Mouse (Mus musculus): ENCODE measurements around the gene Olfr134.
"Not testable (repeated sequence)": the region's sequence is repeated elsewhere in the genome, so short reads cannot be mapped to it uniquely, and the experiment has no call there.

The Olfr134 gene

DNA sequence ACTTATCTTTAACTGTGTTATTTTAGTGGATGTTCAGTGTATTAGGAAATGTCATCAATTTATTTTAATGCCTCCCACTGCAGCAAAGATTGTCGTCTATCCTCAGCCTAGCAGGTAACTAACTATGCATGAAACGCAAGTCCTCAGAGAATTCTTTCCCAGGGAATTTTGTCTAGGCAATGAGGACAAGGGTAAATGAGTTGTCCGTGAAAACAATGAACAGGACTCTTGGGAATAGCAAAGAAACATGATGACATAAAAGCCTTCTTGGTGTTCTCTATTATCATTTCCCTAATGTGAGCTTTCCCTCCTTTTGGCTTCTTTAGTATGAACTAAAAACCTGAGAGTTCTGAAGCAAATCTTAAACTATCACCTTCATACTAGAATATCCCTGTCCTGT lies at the start of gene Olfr134:
Gene Olfr134 (plus strand): TSS at position 301 of the 400 bp plus-strand sequence.
- DNase-seq (ENCODE audit: low spot score), result no peak

DNA sequence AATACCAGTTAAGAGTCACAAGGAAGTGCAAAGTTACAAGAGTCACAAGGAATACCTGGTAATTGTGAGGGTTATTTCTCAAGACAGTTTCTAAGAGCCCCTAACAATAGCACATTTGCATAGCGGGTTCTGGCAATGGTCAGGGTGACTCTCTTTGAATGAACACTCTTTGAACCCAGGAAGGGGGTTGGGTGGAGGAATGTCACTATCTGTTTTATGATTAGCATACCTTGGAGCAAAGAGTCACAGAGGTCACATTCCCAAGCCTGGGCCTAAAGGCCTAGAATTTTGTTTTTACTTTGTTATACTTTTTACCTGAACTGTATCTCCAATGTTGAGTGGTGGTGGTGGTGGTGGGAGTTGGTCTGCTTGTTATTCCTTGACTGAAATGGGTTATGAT lies 47.0 kb upstream of the Olfr134 start:
- not testable (repeated sequence) for DNase-seq (ENCODE audit: low spot score)

DNA sequence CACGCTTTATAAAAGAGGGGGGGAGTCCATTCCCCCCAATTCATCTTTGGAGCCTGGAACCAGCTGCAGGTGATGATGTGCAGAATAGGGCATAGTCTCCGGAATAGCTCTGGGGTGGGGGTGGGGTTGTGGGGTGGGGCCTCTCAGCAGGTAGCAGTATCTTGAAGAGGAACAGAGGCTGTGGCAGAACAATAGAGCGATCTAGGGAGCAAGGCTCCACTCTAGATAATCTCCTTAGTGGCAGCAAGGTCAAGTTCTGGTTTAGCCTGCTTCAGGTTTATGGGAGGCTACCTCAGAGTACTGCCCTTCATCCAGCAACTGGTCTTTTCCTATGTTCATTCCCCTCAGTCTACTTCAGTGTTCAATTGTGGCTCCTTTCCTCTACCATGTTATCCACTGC lies 45.8 kb upstream of the Olfr134 start:
- DNase-seq (ENCODE audit: low spot score), result not testable (repeated sequence)

DNA sequence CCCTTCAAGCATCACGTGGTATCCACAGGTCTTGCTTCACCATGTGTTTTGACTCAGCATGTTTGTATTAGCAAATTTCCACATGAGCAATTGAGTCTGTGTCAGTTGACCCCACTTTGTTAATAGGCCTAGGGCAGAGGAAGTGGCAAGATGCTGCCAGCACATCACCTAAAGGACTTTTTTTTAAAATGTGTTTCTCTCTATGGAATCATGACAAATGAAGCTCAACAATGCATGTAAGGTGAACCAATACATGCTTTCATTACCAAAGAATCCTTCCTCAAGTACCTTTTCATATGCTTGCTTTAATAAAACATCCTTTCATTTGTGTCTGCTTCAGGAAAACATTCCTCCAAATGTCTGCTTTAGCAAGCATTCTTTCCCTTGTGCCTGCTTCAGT lies 36.8 kb upstream of the Olfr134 start, which contains the start of gene Olfr132:
Gene Olfr132 (minus strand): TSS at position 101 of the 400 bp plus-strand sequence.
- no peak for DNase-seq (ENCODE audit: low spot score)

DNA sequence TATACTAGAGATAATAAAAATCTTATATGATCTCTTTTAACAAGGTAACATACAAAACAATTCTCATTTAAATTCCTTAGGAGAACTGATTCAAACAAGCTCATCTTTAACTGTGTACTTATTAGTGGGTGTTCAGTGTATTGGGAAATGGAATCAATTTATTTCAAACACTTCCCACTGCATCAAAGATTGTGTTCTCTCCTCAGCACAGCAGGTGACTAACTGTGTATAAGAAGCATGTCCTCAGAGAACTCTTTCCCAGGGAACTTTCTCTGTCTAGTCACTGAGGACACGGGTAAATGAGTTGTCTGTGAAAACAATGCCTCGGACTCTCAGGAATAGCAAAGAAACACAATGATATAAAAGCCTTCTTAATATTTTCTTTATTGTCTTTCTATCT lies 26.2 kb upstream of the Olfr134 start, which contains the start of gene Olfr133:
Gene Olfr133 (plus strand): TSS at position 301 of the 400 bp plus-strand sequence.
- no peak for DNase-seq (ENCODE audit: low spot score)

DNA sequence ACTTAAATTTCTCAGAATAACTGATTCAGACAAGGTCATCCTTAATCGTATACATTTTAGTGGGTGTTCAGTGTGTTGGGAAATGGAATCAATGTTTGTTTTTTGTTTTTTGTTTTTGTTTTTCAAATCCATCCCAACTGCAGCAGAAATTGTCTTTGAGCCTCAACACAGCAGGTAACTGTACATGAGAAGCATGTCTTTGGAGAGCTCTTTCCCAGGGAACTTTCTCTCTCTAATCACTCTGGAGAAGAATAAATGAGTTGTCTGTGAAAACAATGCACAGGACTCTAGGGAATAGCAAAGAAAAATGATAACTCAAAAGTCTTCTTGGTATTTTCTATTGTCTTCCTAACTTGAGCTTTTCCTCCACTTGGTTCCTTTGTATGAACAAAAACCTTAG lies 32.8 kb downstream of the Olfr134 start, which contains the start of gene Olfr135:
Gene Olfr135 (plus strand): TSS at position 301 of the 400 bp plus-strand sequence.
- DNase-seq (ENCODE audit: low spot score), result no peak
